Mouse (Mus musculus): ENCODE results near the gene Meiob. TPM values are rescaled to one million over a fixed set of nuclear protein-coding genes. Genes with fewer than 3 reads are reported as not detected.

Gene Meiob
- total and polyA plus RNA-seq, 2 experiments from 2014 or later: 0.12 TPM; not detected in 1

DNA sequence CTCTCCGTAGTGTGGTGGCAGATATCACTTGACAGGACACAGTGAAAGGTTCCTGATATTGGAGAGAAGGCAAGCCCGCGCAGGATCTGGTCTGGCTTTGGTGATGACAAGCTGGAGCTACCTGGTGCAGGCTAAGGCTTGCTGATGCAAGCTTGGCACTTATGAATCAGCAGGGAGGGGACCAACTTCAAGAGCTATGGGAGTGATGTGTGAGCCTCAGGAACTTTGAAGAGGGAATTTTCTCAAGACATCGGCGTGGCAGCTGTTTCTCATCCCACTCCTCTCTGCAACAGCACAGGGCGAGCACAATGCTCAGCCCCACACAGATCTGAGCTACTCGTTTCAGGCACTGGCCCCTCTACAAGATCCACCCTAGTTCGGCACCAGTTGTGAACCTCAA, 35.8 kb downstream of the Meiob start, which contains the start of gene Hagh:
TSS of gene Hagh (plus strand) at position 302 of the 400 bp plus-strand sequence.
- ATAC-seq (ENCODE audit: low FRiP score) (no peak), DNase-seq (ENCODE audit: low spot score) (no peak)
- no peaks in the 10 kb centered on the region for H3K36me3 ChIP-seq (ENCODE audit: insufficient read depth, low read length)
- H3K4me2 ChIP-seq (ENCODE audit: low read depth, low read length, poor library complexity, severe bottlenecking): no peak within 1 kb of the TSS
- H3K4me1 ChIP-seq (ENCODE audit: insufficient read depth, low read length): no peaks in the 10 kb centered on the region
- no peak within 1 kb of the TSS for H3K4me3 ChIP-seq (ENCODE audit: low read depth, low read length)
- no peaks in the 10 kb centered on the region for H3K9me3 ChIP-seq (ENCODE audit: low read length)
- WGBS: 72% methylated on average over 8 of the region's 8 CpGs
- H3K27me3 ChIP-seq (ENCODE audit: insufficient read depth, low read length): peaks cover 22% of the 10 kb centered on the region; the same call in 1 of the 2 replicates
- TF ChIP-seq CTCF (IDR thresholded peaks at IDR 0.05): no peak
- H3K27ac ChIP-seq (ENCODE audit: low read depth, low read length): no peak within 1 kb of the TSS
- H3K9ac ChIP-seq (replicated peaks; ENCODE audit: low read length, poor library complexity, severe bottlenecking): no peak within 1 kb of the TSS

DNA sequence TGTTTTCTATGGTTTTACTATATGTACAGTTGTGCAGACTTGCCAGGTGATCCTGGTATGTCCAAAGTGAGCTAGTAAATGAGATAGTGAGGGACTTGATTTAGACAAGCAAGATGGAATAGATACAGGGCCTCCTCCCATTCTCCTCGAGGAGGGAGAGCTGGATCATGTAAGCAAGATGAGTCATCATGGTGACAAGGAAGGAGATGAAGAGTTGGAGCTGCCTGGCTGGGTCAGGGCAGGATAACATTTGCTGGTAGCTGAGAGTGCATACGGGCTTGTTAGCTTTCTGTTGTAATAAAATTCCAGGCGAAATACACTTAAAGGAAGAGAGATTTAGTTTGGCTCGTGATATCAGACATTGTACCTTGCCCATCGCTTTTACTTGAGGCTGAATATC, 36.3 kb downstream of the Meiob start:
- no peak for TF ChIP-seq CTCF (IDR thresholded peaks at IDR 0.05)
- peaks cover 22% of the 10 kb centered on the region; the same call in 1 of the 2 replicates for H3K27me3 ChIP-seq (ENCODE audit: insufficient read depth, low read length)
- H3K4me1 ChIP-seq (ENCODE audit: insufficient read depth, low read length): no peaks in the 10 kb centered on the region
- no peak overlapping the region for H3K4me2 ChIP-seq (ENCODE audit: low read depth, low read length, poor library complexity, severe bottlenecking)
- H3K9ac ChIP-seq (replicated peaks; ENCODE audit: low read length, poor library complexity, severe bottlenecking): no peak overlapping the region
- H3K9me3 ChIP-seq (ENCODE audit: low read length): no peaks in the 10 kb centered on the region
- H3K4me3 ChIP-seq (ENCODE audit: low read depth, low read length): no peak overlapping the region
- ATAC-seq (ENCODE audit: low FRiP score) (no peak), DNase-seq (ENCODE audit: low spot score) (no peak)
- H3K36me3 ChIP-seq (ENCODE audit: insufficient read depth, low read length): no peaks in the 10 kb centered on the region
- 69% methylated on average over 5 of the region's 5 CpGs for WGBS
- H3K27ac ChIP-seq (ENCODE audit: low read depth, low read length): no peak overlapping the region

DNA sequence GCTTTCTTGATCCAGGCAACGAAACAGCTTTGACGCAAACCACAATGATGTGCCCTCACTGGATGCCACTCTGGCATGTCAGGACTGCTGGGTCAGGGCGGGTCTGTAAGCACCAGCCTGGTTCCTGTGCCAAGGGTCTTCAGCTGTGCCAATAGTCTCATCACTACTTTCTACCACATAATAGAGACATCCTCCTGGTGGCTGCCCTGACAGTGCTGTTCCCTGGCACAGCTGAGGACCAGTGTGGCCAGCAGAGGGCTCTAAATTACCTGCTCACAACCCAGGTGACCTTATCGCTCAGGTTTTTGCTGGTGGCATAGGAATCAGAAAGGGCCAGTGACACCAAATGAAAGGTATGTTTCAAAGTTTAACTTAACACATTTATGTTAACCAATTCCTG, 37.0 kb downstream of the Meiob start:
- H3K4me3 ChIP-seq (ENCODE audit: low read depth, low read length): no peak overlapping the region
- ATAC-seq (ENCODE audit: low FRiP score) (no peak), DNase-seq (ENCODE audit: low spot score) (peak; percentile 4)
- H3K9me3 ChIP-seq (ENCODE audit: low read length): no peaks in the 10 kb centered on the region
- no peaks in the 10 kb centered on the region for H3K4me1 ChIP-seq (ENCODE audit: insufficient read depth, low read length)
- peaks cover 22% of the 10 kb centered on the region; the same call in 1 of the 2 replicates for H3K27me3 ChIP-seq (ENCODE audit: insufficient read depth, low read length)
- 44% methylated on average over 4 of the region's 4 CpGs for WGBS
- no peak overlapping the region for H3K27ac ChIP-seq (ENCODE audit: low read depth, low read length)
- no peak overlapping the region for H3K4me2 ChIP-seq (ENCODE audit: low read depth, low read length, poor library complexity, severe bottlenecking)
- H3K9ac ChIP-seq (replicated peaks; ENCODE audit: low read length, poor library complexity, severe bottlenecking): no peak overlapping the region
- H3K36me3 ChIP-seq (ENCODE audit: insufficient read depth, low read length): no peaks in the 10 kb centered on the region
- TF ChIP-seq CTCF (IDR thresholded peaks at IDR 0.05): peak; percentile 44

DNA sequence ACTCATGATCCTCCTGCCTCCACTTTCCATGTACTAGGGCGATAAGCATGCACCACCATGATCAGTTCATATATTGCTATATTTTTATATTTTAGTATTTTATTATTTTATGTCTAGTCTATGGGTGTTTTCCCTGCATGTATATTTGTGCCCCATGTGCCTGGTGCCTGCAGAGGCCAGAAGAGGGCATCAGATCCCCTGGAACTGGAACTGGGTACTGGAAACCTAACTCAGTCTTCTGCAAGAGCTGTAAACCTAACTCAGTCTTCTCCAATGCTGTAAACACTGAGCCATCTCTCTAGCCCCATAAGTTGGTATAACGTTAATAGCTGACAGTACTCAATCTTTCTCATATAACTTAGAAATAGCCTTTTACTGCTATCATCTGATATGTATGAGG, 38.5 kb downstream of the Meiob start:
- TF ChIP-seq CTCF (IDR thresholded peaks at IDR 0.05): no peak
- H3K9ac ChIP-seq (replicated peaks; ENCODE audit: low read length, poor library complexity, severe bottlenecking): no peak overlapping the region
- 63% methylated on average over 2 of the region's 2 CpGs for WGBS

DNA sequence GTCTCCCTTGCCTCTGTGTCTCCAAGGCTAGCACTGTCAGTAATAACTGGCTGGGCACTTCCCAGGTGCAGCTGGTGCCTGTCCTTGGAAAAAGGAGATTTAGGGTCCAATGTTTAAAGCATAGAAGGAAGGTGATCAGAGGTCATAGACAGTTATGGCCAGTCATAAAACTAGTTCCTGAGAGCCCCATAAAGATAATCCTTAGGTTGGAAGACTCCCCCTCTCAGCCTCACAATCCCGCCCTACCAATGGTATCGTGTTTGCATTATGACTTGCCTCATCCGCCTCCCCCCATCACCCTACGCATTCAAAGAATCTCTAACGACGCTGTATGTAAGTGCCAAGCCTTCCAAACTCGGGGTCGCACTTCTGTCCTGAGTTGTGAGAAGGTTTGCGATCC, 40.4 kb downstream of the Meiob start:
- Histone ChIP-seq H3K4me2 (ENCODE audit: low read depth, low read length, poor library complexity, severe bottlenecking) (no peak overlapping the region), H3K27me3 (ENCODE audit: insufficient read depth, low read length) (peaks cover 15% of the 10 kb centered on the region; the same call in 1 of the 2 replicates), H3K27ac (ENCODE audit: low read depth, low read length) (no peak overlapping the region), H3K4me3 (ENCODE audit: low read depth, low read length) (no peak overlapping the region), H3K4me1 (ENCODE audit: insufficient read depth, low read length) (no peaks in the 10 kb centered on the region), H3K9me3 (ENCODE audit: low read length) (no peaks in the 10 kb centered on the region), H3K9ac (replicated peaks; ENCODE audit: low read length, poor library complexity, severe bottlenecking) (no peak overlapping the region), H3K36me3 (ENCODE audit: insufficient read depth, low read length) (no peaks in the 10 kb centered on the region)
- ATAC-seq (ENCODE audit: low FRiP score) (no peak), DNase-seq (ENCODE audit: low spot score) (no peak)
- 53% methylated on average over 9 of the region's 9 CpGs for WGBS
- no peak for TF ChIP-seq CTCF (IDR thresholded peaks at IDR 0.05)

More for the DNA sequence above, 38.5 kb downstream of the Meiob start:
- DNase-seq (ENCODE audit: low spot score) (no peak), ATAC-seq (ENCODE audit: low FRiP score) (no peak)
- Histone ChIP-seq H3K4me3 (ENCODE audit: low read depth, low read length) (no peak overlapping the region), H3K36me3 (ENCODE audit: insufficient read depth, low read length) (no peaks in the 10 kb centered on the region), H3K4me2 (ENCODE audit: low read depth, low read length, poor library complexity, severe bottlenecking) (no peak overlapping the region), H3K27me3 (ENCODE audit: insufficient read depth, low read length) (peaks cover 18% of the 10 kb centered on the region; the same call in 1 of the 2 replicates), H3K4me1 (ENCODE audit: insufficient read depth, low read length) (no peaks in the 10 kb centered on the region), H3K27ac (ENCODE audit: low read depth, low read length) (no peak overlapping the region), H3K9me3 (ENCODE audit: low read length) (no peaks in the 10 kb centered on the region)

DNA sequence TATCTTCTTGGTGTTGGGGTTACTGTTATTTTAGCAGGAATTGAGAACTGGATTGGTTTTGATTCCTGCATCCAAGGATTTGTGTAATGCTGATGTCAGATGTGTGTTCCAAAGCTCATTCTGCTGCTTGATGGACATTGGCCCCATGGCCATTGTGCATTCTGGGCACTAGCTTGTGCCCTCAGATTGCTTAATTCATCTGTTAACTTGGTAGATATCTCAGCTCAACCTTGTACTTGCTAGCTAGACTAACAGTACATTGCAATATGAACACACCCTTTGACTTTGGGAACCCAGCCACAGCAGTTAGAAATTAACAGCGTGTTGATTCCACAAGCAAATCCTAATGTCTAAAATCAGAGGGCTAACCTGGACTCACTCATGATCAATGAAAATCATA, 43.3 kb downstream of the Meiob start:
- DNase-seq (ENCODE audit: low spot score): no peak

More for the DNA sequence above, 43.3 kb downstream of the Meiob start:
- 96% methylated on average over 1 of the region's 1 CpGs for WGBS
- no peak overlapping the region for H3K4me2 ChIP-seq (ENCODE audit: low read depth, low read length, poor library complexity, severe bottlenecking)
- no peaks in the 10 kb centered on the region for H3K9me3 ChIP-seq (ENCODE audit: low read length)
- no peak for TF ChIP-seq CTCF (IDR thresholded peaks at IDR 0.05)
- no peaks in the 10 kb centered on the region for H3K36me3 ChIP-seq (ENCODE audit: insufficient read depth, low read length)
- peaks cover 6% of the 10 kb centered on the region; the same call in 1 of the 2 replicates for H3K4me1 ChIP-seq (ENCODE audit: insufficient read depth, low read length)
- H3K27ac ChIP-seq (ENCODE audit: low read depth, low read length): no peak overlapping the region
- no peak for ATAC-seq (ENCODE audit: low FRiP score)
- no peak overlapping the region for H3K9ac ChIP-seq (replicated peaks; ENCODE audit: low read length, poor library complexity, severe bottlenecking)
- no peaks in the 10 kb centered on the region for H3K27me3 ChIP-seq (ENCODE audit: insufficient read depth, low read length)
- no peak overlapping the region for H3K4me3 ChIP-seq (ENCODE audit: low read depth, low read length)
